Mouse (Mus musculus) liver, adult (tissue): Measurements from ENCODE around the gene Enc1.

Source experiments
- GATA4 ChIP-seq: IDR thresholded peaks from 2 replicates; pipeline ENCODE4 v1.6.1; 2014; ENCODE audit warnings: mild to moderate bottlenecking, low read length; ENCODE audit not compliant: insufficient replicate concordance

Gene Enc1

GRCm38 (mm10) chr13:97240279-97240964, 483 bp upstream of the Enc1 start:
- TF ChIP-seq GATA4, result no peak

- no peak for TF ChIP-seq GATA4
Observed at GRCm38 (mm10) chr13:97241787-97242280, 929 bp downstream of the Enc1 start.

DNA sequence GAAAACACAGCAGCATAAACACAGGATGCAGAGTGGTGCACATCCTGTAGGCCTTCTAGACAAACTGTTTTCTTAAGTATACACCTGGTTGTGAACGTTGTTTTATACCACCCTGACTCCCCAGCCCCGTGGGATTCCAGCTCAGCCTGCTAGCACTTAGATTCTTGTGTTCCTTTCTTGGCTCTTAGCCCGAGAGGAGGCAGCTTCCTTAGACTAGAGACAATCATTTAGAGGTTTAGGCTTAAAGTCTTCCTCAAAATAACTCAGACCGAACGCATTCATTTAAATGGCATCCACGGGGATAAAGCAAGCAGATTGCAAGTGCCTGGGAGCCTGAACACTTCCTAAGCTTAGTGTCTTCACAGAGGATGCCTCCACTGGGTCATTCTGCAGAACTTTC, 1.8 kb downstream of the Enc1 start:
- TF ChIP-seq GATA4, result no peak

GRCm38 (mm10) chr13:97243962-97244711, 3.2 kb downstream of the Enc1 start:
- TF ChIP-seq GATA4, result no peak

- TF ChIP-seq GATA4, result no peak
Observed at GRCm38 (mm10) chr13:97244712-97245105, 3.8 kb downstream of the Enc1 start.

GRCm38 (mm10) chr13:97245157-97245556, 4.3 kb downstream of the Enc1 start:
- no peak for TF ChIP-seq GATA4

- TF ChIP-seq GATA4, result no peak
Observed at GRCm38 (mm10) chr13:97246217-97246616, 5.3 kb downstream of the Enc1 start.

- TF ChIP-seq GATA4, result no peak
Observed at GRCm38 (mm10) chr13:97247754-97248153, 6.8 kb downstream of the Enc1 start.

DNA sequence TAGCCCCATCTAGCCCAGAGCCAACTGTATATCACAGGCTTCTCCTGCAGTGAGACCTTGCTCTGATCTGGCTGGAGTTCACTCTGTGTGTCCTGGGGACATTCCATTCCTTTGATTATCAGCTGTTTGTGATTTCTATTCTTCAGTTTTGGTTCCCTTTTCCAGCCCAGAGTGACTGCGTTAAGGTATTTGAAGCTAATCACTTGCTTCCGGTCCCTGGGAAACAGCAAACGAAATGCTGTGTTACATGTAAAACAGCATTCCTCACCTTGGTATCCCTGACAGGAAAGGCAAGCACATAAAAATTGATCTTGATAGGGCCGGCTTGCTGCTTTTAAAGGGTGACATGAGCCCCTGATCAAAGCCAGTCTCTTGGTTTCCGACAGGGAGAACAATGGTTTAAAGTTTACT, 8.2 kb downstream of the Enc1 start:
- no peak; the same call in 1 of the 2 replicates for TF ChIP-seq GATA4

- TF ChIP-seq GATA4, result no peak
Observed at GRCm38 (mm10) chr13:97249507-97250078, 8.7 kb downstream of the Enc1 start.

GRCm38 (mm10) chr13:97250148-97250547, 9.2 kb downstream of the Enc1 start:
- no peak for TF ChIP-seq GATA4

DNA sequence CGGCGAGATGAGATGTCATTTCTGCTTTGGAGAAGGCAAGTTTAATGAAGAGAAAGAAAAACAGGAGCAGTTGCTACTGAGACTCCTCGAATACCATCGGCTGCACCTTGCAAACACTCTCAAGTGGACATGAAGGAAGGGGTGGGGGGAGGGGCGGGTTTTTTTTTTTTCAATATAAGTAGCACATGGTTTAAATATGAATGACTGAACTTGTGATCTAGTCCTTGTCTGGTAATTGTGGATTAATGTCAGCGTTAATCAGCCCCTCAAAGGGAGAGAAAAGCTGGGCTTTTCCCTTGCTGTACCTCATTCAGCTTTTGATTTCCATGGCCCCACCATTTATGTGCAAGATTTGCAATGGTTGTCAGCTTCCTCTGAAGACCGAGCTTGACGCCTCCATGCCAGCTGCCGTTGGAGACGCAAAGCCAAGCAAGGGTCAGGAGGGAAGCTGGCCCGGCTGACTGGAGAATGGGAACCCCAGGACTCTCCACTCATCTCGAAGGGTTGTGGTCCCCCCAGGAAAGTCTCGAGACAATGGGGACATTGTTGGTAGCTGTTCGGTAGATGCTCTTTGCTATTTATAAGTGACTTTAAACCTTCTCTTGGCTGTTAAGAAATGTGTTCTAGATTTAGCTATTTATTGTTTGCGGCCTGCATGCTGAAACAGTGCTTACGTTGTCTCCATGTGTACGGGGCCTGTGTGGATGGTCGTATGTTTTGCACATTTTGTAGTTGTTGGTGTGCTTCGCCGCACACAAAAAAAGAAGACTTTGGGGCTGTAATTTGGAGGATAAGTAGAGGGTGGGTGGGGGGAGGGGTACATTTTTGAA, 9.9 kb downstream of the Enc1 start:
- TF ChIP-seq GATA4, result no peak

GRCm38 (mm10) chr13:97251736-97252135, 10.8 kb downstream of the Enc1 start:
- TF ChIP-seq GATA4, result no peak

DNA sequence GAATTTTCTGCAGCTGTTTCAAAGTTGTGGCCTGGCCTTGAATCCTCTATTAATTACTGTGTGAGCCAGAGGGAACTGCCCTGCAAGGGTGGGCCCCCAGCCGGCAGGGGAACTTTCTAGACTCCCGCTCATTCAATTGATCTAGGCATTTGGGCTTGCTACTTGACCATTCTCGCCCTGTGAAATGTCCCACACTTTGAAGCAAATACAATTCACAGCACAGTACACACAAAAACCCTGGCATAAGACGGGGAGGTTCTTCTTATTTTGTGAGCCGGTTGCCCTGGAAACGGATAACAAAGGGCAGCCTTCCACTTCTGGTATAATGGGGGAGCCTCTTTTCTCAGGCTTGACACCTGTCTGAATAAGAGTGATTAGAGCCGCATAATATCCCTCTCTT, 11.6 kb downstream of the Enc1 start:
- no peak for TF ChIP-seq GATA4

DNA sequence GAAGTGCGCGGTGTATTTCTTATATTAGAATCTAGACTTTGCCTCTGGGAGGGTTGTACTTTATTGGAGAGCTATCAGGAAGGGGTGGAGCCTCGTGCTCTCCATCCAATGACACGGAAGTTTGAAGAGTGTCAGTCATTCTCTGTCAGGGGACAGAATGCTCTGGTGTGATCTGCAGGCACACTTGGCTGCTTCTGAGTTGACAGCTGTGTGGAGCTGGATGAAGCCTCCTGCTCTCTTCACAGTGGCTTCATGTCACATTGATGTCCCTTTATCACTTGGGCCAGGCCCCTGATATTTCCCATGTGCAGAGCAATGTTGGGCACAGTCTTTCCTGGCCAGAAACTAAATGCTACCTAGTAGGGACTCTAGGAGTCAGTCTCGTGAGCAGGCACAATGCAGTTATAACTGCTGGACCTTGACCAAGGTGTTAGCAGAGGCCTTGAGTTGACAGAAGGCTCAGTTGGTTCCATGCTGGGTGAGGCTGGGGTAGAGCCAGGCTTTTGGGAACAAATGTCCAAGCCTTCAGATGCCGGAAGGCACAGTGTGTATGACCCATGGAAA, 12.6 kb downstream of the Enc1 start:
- TF ChIP-seq GATA4, result no peak

DNA sequence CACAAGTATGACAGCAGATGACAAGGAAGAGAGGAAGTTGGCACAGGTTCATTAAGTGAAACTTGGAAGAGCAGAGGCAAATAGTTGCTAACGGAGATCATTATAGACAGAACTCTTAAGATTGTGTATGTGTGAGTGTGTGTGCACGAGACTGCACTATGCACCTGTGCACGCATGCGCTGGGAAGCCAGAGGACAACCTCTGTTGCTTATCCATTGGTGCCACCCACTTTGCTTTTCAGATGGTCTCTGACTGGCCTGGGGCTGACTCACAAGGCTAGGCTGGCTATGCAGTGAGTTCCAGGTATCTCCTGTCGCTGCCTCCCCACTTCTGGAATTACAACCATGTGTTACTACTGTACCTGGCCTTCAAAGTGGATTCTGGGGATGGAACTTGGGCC, 13.1 kb downstream of the Enc1 start:
- no peak for TF ChIP-seq GATA4
